Mouse (Mus musculus) megakaryocyte, embryonic 14.5 days (primary cell): Measurements from ENCODE around the gene Fam25c.

Experiments
- FLI1 ChIP-seq: IDR thresholded peaks from 2 replicates; pipeline ENCODE4 v1.6.1; 2012; ENCODE audit warnings: low read length, inconsistent platforms, mixed read lengths
- GATA1 ChIP-seq: IDR thresholded peaks from 3 replicates; pipeline ENCODE4 v1.6.1; 2012; ENCODE audit warnings: mixed read lengths, low read length, inconsistent platforms, borderline replicate concordance

DNA sequence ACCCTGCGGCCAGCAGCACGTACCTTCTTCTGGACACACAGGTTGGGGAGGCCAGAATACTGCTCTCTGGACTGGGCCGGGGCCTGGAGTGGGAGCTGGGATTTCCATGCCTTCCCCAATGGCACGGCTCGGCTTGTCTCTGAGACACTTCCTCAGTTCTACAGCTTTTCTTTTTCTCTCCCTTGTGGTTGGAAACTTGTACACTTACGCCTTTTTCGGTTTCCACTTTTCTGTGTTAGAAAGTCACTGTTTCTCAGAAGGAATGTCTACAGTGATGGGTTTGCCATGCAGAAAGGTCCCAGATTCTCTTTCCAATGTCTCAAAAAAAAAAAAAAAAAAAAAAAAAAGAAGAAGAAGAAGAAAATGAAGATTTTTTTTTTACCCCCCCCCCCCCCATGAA, 48.2 kb upstream of the Fam25c start:
- no peak for TF ChIP-seq GATA1
- TF ChIP-seq FLI1: no peak
